Mouse (Mus musculus) midbrain, embryonic 16.5 days (tissue): ENCODE data around the gene Dhx34. TPM values are rescaled to one million over a fixed set of nuclear protein-coding genes. Genes with fewer than 3 reads are reported as not detected.

Experiments used
- ATAC-seq: fragments of 200-750 bp; cut with Nextera tagmentation; 2 replicates; pipeline ENCODE4 v1.8.0; 2017; ENCODE audit warnings: moderate TSS enrichment
- H3K27ac ChIP-seq: fragments of 300-500 bp; sonication (generic); 2 replicates; pipeline ENCODE4 v1.5.1; 2014; ENCODE audit warnings: mild to moderate bottlenecking, low read length, mixed read lengths
- H3K27me3 ChIP-seq: fragments of 300-500 bp; sonication (generic); 2 replicates; pipeline ENCODE4 v1.6.1; 2014; ENCODE audit warnings: low read depth, low read length, mixed read lengths; ENCODE audit not compliant: control insufficient read depth, insufficient read depth
- H3K36me3 ChIP-seq: fragments of 300-500 bp; sonication (generic); 2 replicates; pipeline ENCODE4 v1.6.1; 2014; ENCODE audit warnings: mild to moderate bottlenecking, low read length, moderate library complexity, mixed read lengths; ENCODE audit not compliant: control insufficient read depth, insufficient read depth
- H3K4me1 ChIP-seq: fragments of 300-500 bp; sonication (generic); 2 replicates; pipeline ENCODE4 v1.6.1; 2014; ENCODE audit warnings: mild to moderate bottlenecking, low read length, mixed read lengths; ENCODE audit not compliant: control insufficient read depth, insufficient read depth
- H3K4me2 ChIP-seq: fragments of 300-500 bp; sonication (generic); 2 replicates; pipeline ENCODE4 v1.6.1; 2014; ENCODE audit warnings: mild to moderate bottlenecking, low read length, mixed read lengths
- H3K4me3 ChIP-seq: fragments of 300-500 bp; sonication (generic); 2 replicates; pipeline ENCODE4 v1.5.1; 2014; ENCODE audit warnings: low read depth, mild to moderate bottlenecking, low read length, moderate library complexity, mixed read lengths
- H3K9ac ChIP-seq: fragments of 300-500 bp; sonication (generic); 2 replicates; pipeline ENCODE4 v1.6.1; 2014; ENCODE audit warnings: low read depth, low read length, mixed read lengths
- H3K9me3 ChIP-seq: fragments of 300-500 bp; sonication (generic); replicated peaks from 2 replicates; pipeline ENCODE4 v1.6.1; 2014; ENCODE audit warnings: mild to moderate bottlenecking, low read length, mixed read lengths; ENCODE audit not compliant: control insufficient read depth, poor library complexity, severe bottlenecking
- WGBS: fragments of 180-500 bp; shearing (Covaris S2); extraction: QIAGEN DNeasy Blood & Tissue Kit; methylation state at CpG from one replicate; pipeline ENCODE4 v1.1.7; 2014; 5-methylcytosine and 5-hydroxymethylcytosine counted together
- polyA plus RNA-seq: library from polyadenylated mRNA; unstranded; fragments of >200 nt; fragmentation: Nextera tagmentation; extraction: Ambion mirVana; gene quantifications from 2 replicates; pipeline ENCODE4 v1.2.1, GENCODE M21; 2015

The Dhx34 gene
- polyA plus RNA-seq, 1 experiment from 2014 or later: 14.3 TPM

DNA sequence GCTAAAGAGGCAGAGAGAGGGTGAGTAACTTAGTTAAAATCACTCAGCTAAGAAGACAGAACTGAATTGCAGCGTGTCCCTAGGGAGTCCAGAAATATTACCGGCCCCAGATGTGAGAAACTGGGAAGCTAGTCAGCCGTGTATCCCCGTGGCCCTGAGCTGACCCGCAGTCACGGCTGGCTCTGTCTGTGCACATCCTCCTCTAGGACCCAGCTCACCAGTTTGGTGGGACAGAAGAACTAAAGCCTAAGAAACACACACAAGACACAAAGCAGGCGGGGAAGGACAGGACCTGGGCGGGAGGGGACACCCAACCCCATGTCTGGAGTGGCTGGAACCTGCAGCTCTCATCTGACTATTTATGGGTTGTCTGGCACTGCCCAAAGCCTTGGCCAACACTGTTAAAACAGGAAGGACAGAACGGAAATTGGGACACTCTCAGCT lies 17.7 kb upstream of the Dhx34 start:
- Histone ChIP-seq H3K9me3 (no peaks in the 10 kb centered on the region), H3K4me3 (no peak overlapping the region), H3K4me2 (no peak overlapping the region), H3K4me1 (no peaks in the 10 kb centered on the region), H3K9ac (no peak overlapping the region), H3K27ac (no peak overlapping the region), H3K27me3 (no peaks in the 10 kb centered on the region), H3K36me3 (no peaks in the 10 kb centered on the region)
- ATAC-seq: no peak
- 63% methylated on average over 9 of the region's 9 CpGs for WGBS

DNA sequence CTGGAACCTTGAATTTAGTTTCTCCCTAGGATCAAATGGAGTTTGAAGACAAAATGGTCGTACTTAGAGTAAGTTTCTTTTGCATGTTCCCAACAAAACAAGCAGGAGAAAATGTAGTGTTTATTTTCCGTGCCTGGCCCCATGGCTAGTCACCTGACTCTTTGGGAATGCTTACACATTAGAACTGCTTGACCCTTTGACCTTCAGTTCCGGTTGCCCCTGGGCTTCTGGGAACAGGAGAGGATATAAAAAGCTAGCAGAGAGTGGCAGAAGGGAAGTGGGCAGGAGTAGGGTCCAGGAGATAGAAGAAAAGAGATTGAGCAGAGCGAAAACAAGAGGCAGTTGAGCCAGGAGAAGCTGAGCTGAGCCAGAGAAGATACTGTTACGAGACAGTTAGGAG lies 8.0 kb upstream of the Dhx34 start:
- H3K27me3 ChIP-seq: no peaks in the 10 kb centered on the region
- ATAC-seq: no peak
- WGBS: 62% methylated on average over 5 of the region's 5 CpGs

DNA sequence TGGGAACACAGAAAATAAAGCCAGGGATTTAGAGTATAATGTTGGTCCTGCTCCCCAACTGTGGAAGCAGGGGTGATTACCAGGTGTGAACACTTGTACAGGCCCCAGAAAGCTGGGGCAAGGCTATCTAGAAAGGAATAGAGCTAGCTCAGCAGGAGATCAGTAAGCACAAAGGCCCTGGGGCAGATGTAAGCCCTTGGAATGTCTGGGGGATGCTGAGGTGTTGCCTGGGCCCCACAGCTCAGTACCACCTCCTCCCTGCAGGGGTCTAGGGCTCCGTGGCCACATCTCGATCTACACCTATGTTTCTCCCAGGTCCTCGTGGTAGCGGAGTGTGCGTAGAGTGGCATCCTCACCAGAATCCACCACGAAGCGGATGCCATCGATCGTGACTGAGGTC lies 7.9 kb downstream of the Dhx34 start:
- no peaks in the 10 kb centered on the region for H3K27me3 ChIP-seq
- ATAC-seq: no peak
- no peak overlapping the region for H3K9ac ChIP-seq
- 88% methylated on average over 9 of the region's 9 CpGs for WGBS
- H3K4me1 ChIP-seq: no peaks in the 10 kb centered on the region
- no peak overlapping the region for H3K27ac ChIP-seq
- no peaks in the 10 kb centered on the region for H3K9me3 ChIP-seq
- H3K4me3 ChIP-seq: no peak overlapping the region
- H3K36me3 ChIP-seq: peaks cover 56% of the 10 kb centered on the region
- H3K4me2 ChIP-seq: no peak overlapping the region

More for the DNA sequence above, 8.0 kb upstream of the Dhx34 start:
- no peak overlapping the region for H3K27ac ChIP-seq
- H3K36me3 ChIP-seq: no peaks in the 10 kb centered on the region
- peaks cover 6% of the 10 kb centered on the region; the same call in 1 of the 2 replicates for H3K9me3 ChIP-seq
- H3K9ac ChIP-seq: no peak overlapping the region
- no peaks in the 10 kb centered on the region for H3K4me1 ChIP-seq
- no peak overlapping the region for H3K4me2 ChIP-seq
- no peak overlapping the region for H3K4me3 ChIP-seq

DNA sequence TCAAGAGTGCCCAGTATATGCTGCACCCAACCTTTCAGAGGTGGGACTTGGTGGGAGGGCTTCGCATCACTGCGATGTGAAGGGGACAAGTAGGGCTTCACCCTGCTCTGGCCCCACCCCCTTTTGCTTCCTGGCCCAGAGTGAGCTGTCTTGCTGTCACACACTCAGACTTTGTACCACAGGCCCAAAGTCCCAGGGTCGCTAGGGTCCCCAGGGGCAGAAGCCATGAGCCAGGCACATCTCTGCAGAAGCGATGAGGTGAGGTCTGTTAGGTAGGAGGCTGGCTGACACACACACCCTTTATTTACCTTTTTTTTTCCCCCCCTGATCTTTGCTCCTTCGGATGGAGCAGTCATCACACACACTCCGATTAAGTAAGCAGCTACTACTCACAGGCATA lies 8.6 kb downstream of the Dhx34 start:
- ATAC-seq: no peak
- Histone ChIP-seq H3K9me3 (no peaks in the 10 kb centered on the region), H3K27me3 (no peaks in the 10 kb centered on the region), H3K36me3 (peaks cover 51% of the 10 kb centered on the region), H3K27ac (no peak overlapping the region), H3K4me3 (no peak overlapping the region), H3K4me1 (no peaks in the 10 kb centered on the region), H3K9ac (no peak overlapping the region), H3K4me2 (no peak overlapping the region)
- 94% methylated on average over 6 of the region's 6 CpGs for WGBS

DNA sequence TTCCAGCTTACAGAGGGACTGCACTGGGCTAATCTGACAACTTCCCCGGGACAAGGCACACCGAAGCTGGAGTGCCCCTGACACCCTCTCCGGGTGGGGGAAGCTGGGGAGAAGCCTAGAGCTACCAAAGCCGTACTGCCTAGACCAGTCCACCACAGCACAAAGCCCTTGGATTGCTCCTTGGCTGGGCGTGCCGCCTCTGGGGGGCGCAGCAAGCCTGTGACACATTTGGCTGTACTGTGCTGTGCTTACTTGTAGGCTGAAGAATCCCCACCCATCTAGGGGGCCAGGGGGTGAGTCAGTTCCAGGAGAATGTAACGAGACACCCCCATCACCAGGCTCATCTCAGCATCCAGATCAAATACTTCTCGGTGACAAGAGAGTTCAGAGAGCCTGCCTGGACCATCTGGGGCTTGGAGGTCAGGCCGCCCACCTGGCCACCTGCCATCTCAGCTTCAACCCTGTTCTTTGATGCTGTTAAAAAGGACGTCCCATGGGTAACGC lies 10.9 kb downstream of the Dhx34 start:
- ATAC-seq: peak; percentile 29; the same call in 1 of the 2 replicates
- Histone ChIP-seq H3K4me3 (no peak overlapping the region), H3K27ac (no peak overlapping the region), H3K9ac (no peak overlapping the region), H3K27me3 (no peaks in the 10 kb centered on the region), H3K4me1 (no peaks in the 10 kb centered on the region), H3K4me2 (no peak overlapping the region), H3K36me3 (peaks cover 40% of the 10 kb centered on the region), H3K9me3 (no peaks in the 10 kb centered on the region)
- 88% methylated on average over 12 of the region's 12 CpGs for WGBS

DNA sequence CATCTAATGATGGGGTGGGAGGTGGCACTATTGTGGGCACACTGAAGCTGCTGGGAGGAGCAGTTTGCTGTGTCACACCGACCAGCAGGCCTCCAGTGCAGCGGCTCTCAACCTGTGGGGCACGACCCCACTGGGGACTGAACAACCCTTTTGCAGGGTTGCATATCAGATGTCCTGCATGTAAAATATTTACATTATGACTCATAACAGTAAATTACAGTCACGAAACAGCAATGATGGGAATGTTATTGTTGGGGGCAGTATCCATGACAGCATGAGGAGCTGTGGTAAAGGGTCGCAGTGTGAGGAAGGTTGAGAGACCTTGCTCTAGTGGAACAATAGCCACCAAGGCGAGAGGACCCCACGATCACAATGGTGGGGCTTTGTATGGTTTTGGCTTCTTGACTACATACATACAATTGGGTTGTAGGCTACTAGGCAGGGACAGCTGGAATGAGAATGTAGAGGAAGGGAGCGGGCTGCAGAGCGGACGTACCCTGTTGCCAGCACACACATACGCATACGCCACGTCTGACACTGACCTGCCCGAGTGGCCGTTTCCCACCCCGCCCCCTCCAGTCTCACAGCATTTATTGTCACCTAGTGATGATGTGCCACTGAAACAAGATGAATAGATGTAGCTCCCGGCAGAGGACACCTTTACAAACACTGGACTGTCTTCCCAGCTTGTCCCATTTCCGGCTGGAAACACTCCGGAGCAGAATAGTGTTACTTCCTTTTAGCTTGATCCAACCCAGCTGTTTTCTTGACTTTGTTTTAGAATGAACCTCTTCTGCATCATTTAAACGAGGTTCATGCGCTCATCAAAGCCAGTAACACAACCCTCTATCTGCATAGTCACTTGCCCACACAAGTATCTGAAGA lies 12.8 kb downstream of the Dhx34 start:
- H3K4me3 ChIP-seq: no peak overlapping the region
- peaks cover 34% of the 10 kb centered on the region for H3K36me3 ChIP-seq
- H3K4me2 ChIP-seq: no peak overlapping the region
- 95% methylated on average over 21 of the region's 21 CpGs for WGBS
- no peak overlapping the region for H3K27ac ChIP-seq
- no peaks in the 10 kb centered on the region for H3K27me3 ChIP-seq
- no peak for ATAC-seq
- no peaks in the 10 kb centered on the region for H3K9me3 ChIP-seq
- no peak overlapping the region for H3K9ac ChIP-seq
- H3K4me1 ChIP-seq: no peaks in the 10 kb centered on the region

DNA sequence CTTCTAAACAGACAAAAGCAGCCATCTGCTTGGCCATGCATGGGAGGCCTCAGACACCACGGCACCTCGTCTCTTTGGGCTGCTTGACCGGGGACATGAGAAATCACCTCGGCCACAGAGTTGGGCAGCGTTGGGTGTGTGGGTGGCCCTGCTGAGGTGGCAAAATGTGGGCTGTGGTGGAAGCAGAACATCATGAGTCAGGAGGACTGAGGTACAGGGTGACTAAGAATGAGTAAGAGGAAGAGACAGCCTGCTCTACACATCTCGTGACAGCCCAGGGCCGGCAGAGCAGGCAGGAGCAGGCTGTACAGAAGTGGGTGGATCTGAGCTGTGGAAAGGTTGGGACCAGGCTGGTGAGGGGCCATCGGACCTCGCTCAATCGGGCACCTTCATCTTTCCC lies 14.3 kb downstream of the Dhx34 start:
- 90% methylated on average over 10 of the region's 10 CpGs for WGBS
- Histone ChIP-seq H3K9ac (no peak overlapping the region), H3K27ac (no peak overlapping the region), H3K9me3 (no peaks in the 10 kb centered on the region), H3K4me1 (no peaks in the 10 kb centered on the region), H3K4me2 (no peak overlapping the region), H3K4me3 (no peak overlapping the region), H3K36me3 (peaks cover 37% of the 10 kb centered on the region), H3K27me3 (no peaks in the 10 kb centered on the region)
- no peak for ATAC-seq

DNA sequence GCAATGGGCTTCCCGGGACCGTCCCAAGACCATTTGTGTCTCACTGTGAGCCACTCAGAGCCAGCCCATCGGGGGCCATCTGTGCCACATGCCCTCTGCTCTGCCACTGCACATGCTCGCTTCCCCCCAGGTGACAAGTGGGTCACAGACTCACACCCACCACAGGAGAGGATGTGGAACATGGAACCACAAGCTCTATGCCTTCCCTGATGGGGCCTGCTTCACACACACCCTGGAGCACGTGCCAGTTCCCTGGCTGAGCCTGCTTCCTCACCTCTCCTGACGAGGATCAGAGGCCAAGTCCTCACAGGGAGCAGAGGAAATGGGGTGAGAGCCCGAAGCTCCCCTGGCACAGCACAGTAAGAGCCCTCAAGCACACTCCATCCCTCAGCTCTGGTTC lies 14.8 kb downstream of the Dhx34 start:
- no peaks in the 10 kb centered on the region for H3K9me3 ChIP-seq
- H3K4me3 ChIP-seq: no peak overlapping the region
- no peak overlapping the region for H3K27ac ChIP-seq
- H3K4me1 ChIP-seq: no peaks in the 10 kb centered on the region
- peaks cover 36% of the 10 kb centered on the region for H3K36me3 ChIP-seq
- 85% methylated on average over 7 of the region's 7 CpGs for WGBS
- no peak overlapping the region for H3K9ac ChIP-seq
- ATAC-seq: no peak
- no peak overlapping the region for H3K4me2 ChIP-seq
- H3K27me3 ChIP-seq: no peaks in the 10 kb centered on the region

DNA sequence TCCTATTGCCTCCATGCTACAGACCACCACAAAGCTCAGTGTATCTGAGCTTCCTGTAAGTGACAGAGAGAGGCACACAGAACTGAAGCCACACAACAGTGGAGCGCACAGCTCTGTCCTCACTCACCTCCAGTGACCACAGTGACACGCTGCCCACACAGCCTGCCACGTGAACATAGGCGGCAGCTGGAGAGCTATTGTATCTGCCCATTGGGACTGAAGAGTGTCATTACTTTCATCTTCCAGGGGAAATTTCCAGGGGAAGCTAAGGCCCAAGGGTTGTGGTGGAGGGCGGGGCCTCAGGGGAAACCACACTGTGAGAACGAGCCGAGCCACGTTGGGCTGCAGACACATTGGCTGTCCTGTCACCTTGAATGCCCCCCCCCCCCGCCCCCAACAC lies 17.0 kb downstream of the Dhx34 start:
- Histone ChIP-seq H3K27me3 (no peaks in the 10 kb centered on the region), H3K4me3 (no peak overlapping the region), H3K36me3 (peaks cover 36% of the 10 kb centered on the region), H3K27ac (no peak overlapping the region), H3K4me1 (no peaks in the 10 kb centered on the region), H3K4me2 (no peak overlapping the region), H3K9ac (no peak overlapping the region), H3K9me3 (no peaks in the 10 kb centered on the region)
- 86% methylated on average over 8 of the region's 9 CpGs for WGBS
- no peak for ATAC-seq
